Mouse (Mus musculus) MEL (cell line): ENCODE measurements around the gene Lrrc4c. TPM values are rescaled to one million over a fixed set of nuclear protein-coding genes. Genes with fewer than 3 reads are reported as not detected.

Experiments used
- DNase-seq: peaks from one replicate; pipeline ENCODE4 v3.0.0; 2011; ENCODE audit warnings: low read depth, low spot score
- H3K27ac ChIP-seq: 2 replicates; pipeline ENCODE4 v1.5.1; 2012; ENCODE audit warnings: low read depth, mild to moderate bottlenecking, control low read depth, low read length, moderate library complexity; ENCODE audit not compliant: control insufficient read depth
- H3K27me3 ChIP-seq, 2 experiments: fragments of 150-350 bp in 1 of 2; sonication (generic) in 1 of 2; 2 replicates each; pipeline ENCODE4 v1.6.1; 2012; ENCODE audit warnings: low read length in 2 of 2, mild to moderate bottlenecking in 2 of 2, improper control_type of control experiment in 1 of 2, moderate library complexity in 1 of 2; ENCODE audit not compliant: insufficient read depth in 2 of 2, control insufficient read depth in 1 of 2
- H3K36me3 ChIP-seq, 2 experiments: 2 replicates each; pipeline ENCODE4 v1.6.1; 2012 to 2014; ENCODE audit warnings: low read length in 2 of 2, improper control_type of control experiment in 1 of 2, inconsistent platforms in 1 of 2, mild to moderate bottlenecking in 1 of 2; ENCODE audit not compliant: insufficient read depth in 2 of 2, control insufficient read depth in 1 of 2
- H3K4me1 ChIP-seq, 2 experiments: fragments of 150-350 bp in 1 of 2; sonication (generic) in 1 of 2; 2 replicates each; pipeline ENCODE4 v1.6.1; 2012; ENCODE audit warnings: low read length in 2 of 2, improper control_type of control experiment in 1 of 2, mild to moderate bottlenecking in 1 of 2; ENCODE audit not compliant: insufficient read depth in 2 of 2, control insufficient read depth in 1 of 2
- H3K4me3 ChIP-seq, 2 experiments: fragments of 150-350 bp in 1 of 2; sonication (generic) in 1 of 2; 2 replicates each; pipeline ENCODE4 v1.5.1; 2012; ENCODE audit warnings: low read depth in 2 of 2, low read length in 2 of 2, mild to moderate bottlenecking in 2 of 2, moderate library complexity in 2 of 2, control low read depth in 1 of 2, improper control_type of control experiment in 1 of 2; ENCODE audit not compliant: control insufficient read depth in 1 of 2, insufficient read depth in 1 of 2
- H3K79me2 ChIP-seq: 2 replicates; pipeline ENCODE4 v1.6.1; 2012; ENCODE audit warnings: mild to moderate bottlenecking, low read length, moderate library complexity; ENCODE audit not compliant: control insufficient read depth, poor library complexity, insufficient read depth
- H3K9ac ChIP-seq: 2 replicates; pipeline ENCODE4 v1.6.1; 2012; ENCODE audit warnings: low read depth, mild to moderate bottlenecking, control low read depth, low read length, moderate library complexity; ENCODE audit not compliant: control insufficient read depth, poor library complexity, severe bottlenecking
- H3K9me3 ChIP-seq: fragments of 150-350 bp; sonication (generic); replicated peaks from 2 replicates; pipeline ENCODE4 v1.6.1; 2012; ENCODE audit warnings: mild to moderate bottlenecking, low read length, improper control_type of control experiment, moderate library complexity; ENCODE audit not compliant: insufficient read depth
- CHD2 ChIP-seq: IDR thresholded peaks from 2 replicates; pipeline ENCODE4 v1.6.1; 2011; ENCODE audit warnings: low read length, improper control_type of control experiment
- CTCF ChIP-seq, 3 experiments: IDR thresholded peaks in 2 of 3; conservative IDR thresholded peaks in 1 of 3; 2 replicates each; pipeline ENCODE4 v1.5.1; 2011 to 2012; ENCODE audit warnings: low read length in 3 of 3, low read depth in 2 of 3, mild to moderate bottlenecking in 2 of 3, improper control_type of control experiment in 1 of 3, inconsistent platforms in 1 of 3, mixed read lengths in 1 of 3, moderate library complexity in 1 of 3; ENCODE audit not compliant: control insufficient read depth in 1 of 3, insufficient read depth in 1 of 3, poor library complexity in 1 of 3, severe bottlenecking in 1 of 3
- E2F4 ChIP-seq: IDR thresholded peaks from 2 replicates; pipeline ENCODE4 v1.6.1; 2011; ENCODE audit warnings: low read depth, low read length, improper control_type of control experiment, borderline replicate concordance
- ETS1 ChIP-seq: IDR thresholded peaks from 2 replicates; pipeline ENCODE4 v1.6.1; 2012; ENCODE audit warnings: low read depth, mild to moderate bottlenecking, inconsistent platforms, low read length, improper control_type of control experiment, moderate library complexity
- GABPA ChIP-seq: IDR thresholded peaks from 2 replicates; pipeline ENCODE4 v1.6.1; 2012; ENCODE audit warnings: low read depth, mild to moderate bottlenecking, inconsistent platforms, low read length, improper control_type of control experiment, moderate library complexity
- MAFK ChIP-seq: IDR thresholded peaks from 2 replicates; pipeline ENCODE4 v1.6.1; 2011; ENCODE audit warnings: low read depth, mild to moderate bottlenecking, low read length, improper control_type of control experiment, borderline replicate concordance
- MAX ChIP-seq: IDR thresholded peaks from 2 replicates; pipeline ENCODE4 v1.6.1; 2011; ENCODE audit warnings: low read length, improper control_type of control experiment
- MEF2A ChIP-seq: IDR thresholded peaks from 2 replicates; pipeline ENCODE4 v1.6.1; 2014; ENCODE audit warnings: low read depth, mild to moderate bottlenecking, inconsistent platforms, low read length, improper control_type of control experiment; ENCODE audit not compliant: poor library complexity, insufficient replicate concordance, severe bottlenecking; ENCODE audit errors: extremely low read depth
- MXI1 ChIP-seq: IDR thresholded peaks from 2 replicates; pipeline ENCODE4 v1.6.1; 2011; ENCODE audit warnings: mild to moderate bottlenecking, low read depth, low read length, improper control_type of control experiment
- NELFE ChIP-seq: IDR thresholded peaks from 2 replicates; pipeline ENCODE4 v1.6.1; 2011; ENCODE audit warnings: low read depth, low read length, improper control_type of control experiment
- NRF1 ChIP-seq: IDR thresholded peaks from 2 replicates; pipeline ENCODE4 v1.6.1; 2014; ENCODE audit warnings: low read depth, mild to moderate bottlenecking, inconsistent platforms, low read length, improper control_type of control experiment, moderate library complexity; ENCODE audit not compliant: poor library complexity, insufficient read depth, severe bottlenecking
- POLR2A ChIP-seq, 2 experiments: IDR thresholded peaks; 2 replicates each; pipeline ENCODE4 v1.6.1; 2011 to 2012; ENCODE audit warnings: low read length in 2 of 2, mild to moderate bottlenecking in 2 of 2, control low read depth in 1 of 2, improper control_type of control experiment in 1 of 2, low read depth in 1 of 2, moderate library complexity in 1 of 2; ENCODE audit not compliant: control insufficient read depth in 1 of 2, insufficient read depth in 1 of 2, poor library complexity in 1 of 2
- POLR2AphosphoS2 ChIP-seq: IDR thresholded peaks from 2 replicates; pipeline ENCODE4 v1.6.1; 2011; ENCODE audit warnings: low read length, improper control_type of control experiment
- POLR2AphosphoS5 ChIP-seq: IDR thresholded peaks from 2 replicates; pipeline ENCODE4 v1.6.1; 2012; ENCODE audit warnings: low read depth, borderline replicate concordance, mild to moderate bottlenecking, inconsistent platforms, low read length, moderate library complexity, mixed read lengths
- RAD21 ChIP-seq: IDR thresholded peaks from 2 replicates; pipeline ENCODE4 v1.6.1; 2011; ENCODE audit warnings: mild to moderate bottlenecking, low read depth, low read length, improper control_type of control experiment
- RCOR1 ChIP-seq: IDR thresholded peaks from 2 replicates; pipeline ENCODE4 v1.6.1; 2012; ENCODE audit warnings: low read depth, mild to moderate bottlenecking, inconsistent platforms, low read length, improper control_type of control experiment
- SMC3 ChIP-seq: IDR thresholded peaks from 2 replicates; pipeline ENCODE4 v1.6.1; 2011; ENCODE audit warnings: low read depth, low read length, improper control_type of control experiment
- TAL1 ChIP-seq: IDR thresholded peaks from 2 replicates; pipeline ENCODE4 v1.6.1; 2012; ENCODE audit warnings: mild to moderate bottlenecking, inconsistent platforms, low read length, moderate library complexity, mixed read lengths
- TBP ChIP-seq: IDR thresholded peaks from 2 replicates; pipeline ENCODE4 v1.8.0; 2011; ENCODE audit warnings: low read depth, low read length, improper control_type of control experiment
- UBTF ChIP-seq: IDR thresholded peaks from 2 replicates; pipeline ENCODE4 v1.6.1; 2012; ENCODE audit warnings: low read depth, mild to moderate bottlenecking, inconsistent platforms, low read length, improper control_type of control experiment, moderate library complexity, borderline replicate concordance; ENCODE audit not compliant: insufficient read depth
- polyA plus RNA-seq, 2 experiments: library from polyadenylated mRNA; stranded (reverse) in 1 of 2; unstranded in 1 of 2; fragments of >175 nt in 1 of 2; fragments of >200 nt in 1 of 2; gene quantifications; 2 replicates each; pipeline versions ENCODE4 v1.2.1 to v1.2.4; 2012; ENCODE audit warnings: low replicate concordance in 2 of 2, low read depth in 1 of 2; ENCODE audit not compliant: insufficient read length in 2 of 2, insufficient read depth in 1 of 2, missing spikeins in 1 of 2
- total RNA-seq: library from RNA; depleted of rRNA; stranded (reverse); fragments of 300-350 nt; gene quantifications from 2 replicates; pipeline ENCODE4 v1.2.3, GENCODE M21; 2012

The Lrrc4c gene
- total and polyA plus RNA-seq, 3 experiments = not detected

DNA sequence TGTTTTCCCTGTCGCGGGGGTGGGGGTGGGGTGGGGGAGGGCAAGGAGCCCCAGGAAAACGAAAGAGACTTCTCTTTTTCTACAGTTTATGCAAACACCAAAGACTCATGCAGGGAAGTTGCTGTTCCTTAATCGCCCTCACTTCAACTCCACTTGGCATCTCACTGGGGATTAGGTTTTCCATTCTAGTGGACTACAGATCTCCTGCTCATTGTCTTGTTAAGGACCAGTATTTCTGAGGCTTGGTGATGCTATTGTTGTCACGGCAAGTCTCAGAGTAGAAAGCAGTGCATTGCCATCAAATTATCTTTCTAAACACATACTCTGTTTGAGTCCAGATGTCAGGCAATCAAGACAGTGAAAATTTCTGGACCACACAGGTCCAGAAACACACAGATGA is 2.9 kb upstream of the Lrrc4c start:
- Histone ChIP-seq H3K9me3 (no peaks in the 10 kb centered on the region), H3K36me3 (no peaks in the 10 kb centered on the region), H3K27me3 (no peaks in the 10 kb centered on the region), H3K9ac (no peak overlapping the region), H3K27ac (no peak overlapping the region), H3K4me3 (no peak overlapping the region), H3K79me2 (no peaks in the 10 kb centered on the region), H3K4me1 (no peaks in the 10 kb centered on the region)
- TF ChIP-seq NELFE = no peak
- TF ChIP-seq MEF2A = no peak
- TF ChIP-seq POLR2AphosphoS2 = no peak
- no peak for DNase-seq

GRCm38 (mm10) chr2:96316531-96316930 is 1.4 kb upstream of the Lrrc4c start:
- Histone ChIP-seq H3K36me3 (no peaks in the 10 kb centered on the region), H3K9ac (no peak overlapping the region), H3K9me3 (no peaks in the 10 kb centered on the region), H3K4me1 (no peaks in the 10 kb centered on the region), H3K27ac (no peak overlapping the region), H3K4me3 (no peak overlapping the region), H3K79me2 (no peaks in the 10 kb centered on the region), H3K27me3 (no peaks in the 10 kb centered on the region)
- DNase-seq = no peak
- TF ChIP-seq TBP (no peak), RCOR1 (no peak), ETS1 (no peak), POLR2A (IDR thresholded peaks at IDR 0.05; ENCODE audit: control insufficient read depth in 1 of 2, insufficient read depth in 1 of 2, low read depth in 1 of 2, low read length in 2 of 2, poor library complexity in 1 of 2) (no peak), MXI1 (no peak), E2F4 (no peak), NRF1 (no peak), RAD21 (no peak), CHD2 (no peak), POLR2AphosphoS5 (no peak), UBTF (no peak), MAFK (no peak), MAX (no peak), POLR2AphosphoS2 (no peak), CTCF (IDR thresholded peaks at IDR 0.05 in 2 of 3, conservative IDR thresholded peaks at IDR 0.05 in 1 of 3; ENCODE audit: control insufficient read depth in 1 of 3, insufficient read depth in 1 of 3, low read depth in 2 of 3, low read length in 3 of 3, poor library complexity in 1 of 3, severe bottlenecking in 1 of 3) (no peak), SMC3 (no peak), GABPA (no peak), TAL1 (no peak)
